Mouse (Mus musculus): Measurements from ENCODE around the gene Hs3st2. TPM values are rescaled to one million over a fixed set of nuclear protein-coding genes. Genes with fewer than 3 reads are reported as not detected.

Hs3st2 gene
- polyA plus RNA-seq, 1 experiment = not detected

DNA sequence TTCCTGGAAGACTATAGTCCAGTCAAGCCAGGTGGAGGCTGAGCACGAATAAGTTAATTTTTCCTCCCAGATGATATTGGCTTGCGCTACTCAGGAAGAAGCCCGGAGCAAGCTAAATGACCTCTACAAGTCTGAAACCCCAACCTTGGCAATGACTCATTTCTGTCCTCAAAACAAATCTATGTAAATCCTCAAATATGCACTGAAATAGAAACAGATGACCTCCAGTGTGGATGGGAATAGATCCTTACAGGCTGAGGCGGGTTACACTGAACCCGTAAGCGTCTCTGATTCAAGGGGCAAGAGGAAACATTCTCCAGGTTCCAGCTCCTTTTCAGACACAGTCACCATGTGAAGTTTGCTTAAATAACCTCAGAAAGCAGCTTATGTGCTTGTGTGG, 24.5 kb upstream of the Hs3st2 start:
- Histone ChIP-seq H3ac (ENCODE audit: control insufficient read depth, insufficient read length) (no peak overlapping the region), H3K4me2 (ENCODE audit: low read depth) (no peak overlapping the region), H3K36me3 (ENCODE audit: control insufficient read depth, insufficient read depth) (no peaks in the 10 kb centered on the region), H3K4me3 (no peak overlapping the region), H3K79me2 (ENCODE audit: control insufficient read depth, insufficient read depth) (no peaks in the 10 kb centered on the region), H3K27me3 (ENCODE audit: control insufficient read depth, insufficient read depth, insufficient read length) (no peaks in the 10 kb centered on the region)
- TF ChIP-seq REST (IDR thresholded peaks at IDR 0.05; ENCODE audit: insufficient read depth, insufficient read length) = no peak
- TF ChIP-seq CEBPB (IDR thresholded peaks at IDR 0.05; ENCODE audit: insufficient read depth, poor library complexity, severe bottlenecking) = no peak
- no peak for TF ChIP-seq SRF (IDR thresholded peaks at IDR 0.05; ENCODE audit: control insufficient read depth, insufficient read length, low read depth)
- no peak for TF ChIP-seq MYOD1 (IDR thresholded peaks at IDR 0.05; ENCODE audit: control insufficient read depth in 1 of 3, insufficient read length in 2 of 3, low read depth in 2 of 3)
- TF ChIP-seq TCF3 (IDR thresholded peaks at IDR 0.05; ENCODE audit: insufficient read length, low read depth) = no peak
- TF ChIP-seq TCF12 (IDR thresholded peaks at IDR 0.05; ENCODE audit: insufficient read depth, poor library complexity, severe bottlenecking) = no peak

DNA sequence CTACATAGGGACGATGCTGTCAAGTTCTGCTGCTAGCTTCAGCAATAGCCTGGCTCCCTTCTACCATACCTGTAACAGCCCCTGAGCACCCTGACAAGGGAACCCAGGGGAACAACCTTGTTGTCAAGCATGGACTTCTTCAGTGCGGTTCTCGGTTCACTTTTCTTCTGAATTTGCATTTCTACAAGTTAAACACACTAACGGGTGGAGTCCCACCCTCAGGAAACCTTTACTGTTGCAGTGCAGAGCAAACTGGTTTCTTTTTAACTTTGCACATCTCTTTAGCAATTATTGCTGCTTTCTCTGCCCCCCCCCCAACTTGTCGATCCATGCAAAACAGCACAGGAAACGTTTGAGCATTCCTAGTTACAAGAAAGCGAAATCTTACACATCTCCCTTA, 19.7 kb upstream of the Hs3st2 start:
- H3K27me3 ChIP-seq (ENCODE audit: control insufficient read depth, insufficient read depth, insufficient read length) = no peaks in the 10 kb centered on the region
- TF ChIP-seq CEBPB (IDR thresholded peaks at IDR 0.05; ENCODE audit: insufficient read depth, poor library complexity, severe bottlenecking) = no peak
- TF ChIP-seq REST (IDR thresholded peaks at IDR 0.05; ENCODE audit: insufficient read depth, insufficient read length) = no peak
- TF ChIP-seq POLR2A (IDR thresholded peaks at IDR 0.05; ENCODE audit: insufficient read length, low read depth) = no peak
- TF ChIP-seq TCF3 (IDR thresholded peaks at IDR 0.05; ENCODE audit: insufficient read length, low read depth) = no peak
- no peak for TF ChIP-seq E2F4 (IDR thresholded peaks at IDR 0.05; ENCODE audit: insufficient read depth)
- no peak for TF ChIP-seq TCF12 (IDR thresholded peaks at IDR 0.05; ENCODE audit: insufficient read depth, poor library complexity, severe bottlenecking)
- H3K4me3 ChIP-seq = no peak overlapping the region
- H3K79me2 ChIP-seq (ENCODE audit: control insufficient read depth, insufficient read depth) = no peaks in the 10 kb centered on the region
- no peak overlapping the region for H3K4me2 ChIP-seq (ENCODE audit: low read depth)
- no peaks in the 10 kb centered on the region for H3K36me3 ChIP-seq (ENCODE audit: control insufficient read depth, insufficient read depth)
- no peak overlapping the region for H3ac ChIP-seq (ENCODE audit: control insufficient read depth, insufficient read length)

DNA sequence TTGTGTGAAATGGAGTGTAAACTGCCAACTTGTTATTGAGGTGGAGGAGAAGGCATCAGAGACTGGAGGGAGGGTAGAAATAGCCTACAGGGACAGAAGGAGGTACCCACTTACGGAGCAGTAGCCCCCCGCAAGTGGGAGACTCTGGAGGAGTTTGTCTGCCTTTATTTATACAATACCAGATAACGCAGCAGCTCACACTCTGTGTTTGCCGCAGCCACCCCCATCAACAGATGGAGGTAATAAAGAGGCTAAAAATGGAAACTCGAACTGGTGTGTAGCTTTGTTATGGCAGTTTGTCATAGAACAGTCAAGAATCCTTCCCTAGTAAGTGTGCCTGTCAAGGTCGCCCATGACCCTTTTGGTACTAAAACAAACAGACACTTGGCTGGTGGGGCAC, 16.2 kb upstream of the Hs3st2 start:
- Histone ChIP-seq H3ac (ENCODE audit: control insufficient read depth, insufficient read length) (no peak overlapping the region), H3K4me2 (ENCODE audit: low read depth) (no peak overlapping the region), H3K36me3 (ENCODE audit: control insufficient read depth, insufficient read depth) (no peaks in the 10 kb centered on the region), H3K79me2 (ENCODE audit: control insufficient read depth, insufficient read depth) (no peaks in the 10 kb centered on the region), H3K27me3 (ENCODE audit: control insufficient read depth, insufficient read depth, insufficient read length) (no peaks in the 10 kb centered on the region), H3K4me3 (no peak overlapping the region)
- TF ChIP-seq TCF12 (IDR thresholded peaks at IDR 0.05; ENCODE audit: insufficient read depth, poor library complexity, severe bottlenecking) (no peak), POLR2AphosphoS2 (IDR thresholded peaks at IDR 0.05; ENCODE audit: insufficient read length, low read depth) (no peak), MYOG (IDR thresholded peaks at IDR 0.05; ENCODE audit: control insufficient read depth in 1 of 3, insufficient read depth in 1 of 3, insufficient read length in 2 of 3, low read depth in 2 of 3) (no peak), E2F4 (IDR thresholded peaks at IDR 0.05; ENCODE audit: insufficient read depth) (no peak), TCF3 (IDR thresholded peaks at IDR 0.05; ENCODE audit: insufficient read length, low read depth) (no peak), SRF (IDR thresholded peaks at IDR 0.05; ENCODE audit: control insufficient read depth, insufficient read length, low read depth) (no peak), POLR2A (IDR thresholded peaks at IDR 0.05; ENCODE audit: insufficient read length, low read depth) (no peak), USF1 (IDR thresholded peaks at IDR 0.05; ENCODE audit: low read depth) (no peak)

DNA sequence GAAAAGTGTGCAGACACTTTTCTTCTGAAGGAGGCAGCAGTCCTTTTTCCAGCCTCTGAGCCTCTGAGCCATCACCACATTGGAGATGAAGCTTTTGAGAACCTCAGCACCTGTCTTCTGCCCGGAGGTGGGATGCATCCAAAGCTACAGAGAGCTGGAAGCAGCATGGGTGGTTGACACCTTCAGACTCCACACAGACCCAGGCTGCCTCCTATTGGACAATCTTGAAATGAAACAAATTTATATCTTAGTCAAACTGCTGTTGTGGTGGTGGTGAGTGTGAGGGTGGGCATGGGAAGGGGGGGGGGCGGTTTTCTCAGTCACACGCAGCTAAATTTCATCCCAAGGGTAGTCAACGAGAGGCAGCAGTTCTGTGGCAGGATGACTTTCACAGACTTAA, 12.7 kb upstream of the Hs3st2 start:
- H3K4me3 ChIP-seq = no peak overlapping the region
- no peaks in the 10 kb centered on the region for H3K79me2 ChIP-seq (ENCODE audit: control insufficient read depth, insufficient read depth)
- H3K4me2 ChIP-seq (ENCODE audit: low read depth) = no peak overlapping the region
- no peak for TF ChIP-seq E2F4 (IDR thresholded peaks at IDR 0.05; ENCODE audit: insufficient read depth)
- TF ChIP-seq USF1 (IDR thresholded peaks at IDR 0.05; ENCODE audit: low read depth) = no peak
- TF ChIP-seq SRF (IDR thresholded peaks at IDR 0.05; ENCODE audit: control insufficient read depth, insufficient read length, low read depth) = no peak
- TF ChIP-seq TCF12 (IDR thresholded peaks at IDR 0.05; ENCODE audit: insufficient read depth, poor library complexity, severe bottlenecking) = no peak
- no peak for TF ChIP-seq POLR2AphosphoS2 (IDR thresholded peaks at IDR 0.05; ENCODE audit: insufficient read length, low read depth)
- TF ChIP-seq MAX (IDR thresholded peaks at IDR 0.05; ENCODE audit: low read depth) = no peak
- TF ChIP-seq REST (IDR thresholded peaks at IDR 0.05; ENCODE audit: insufficient read depth, insufficient read length) = no peak
- TF ChIP-seq MYOD1 (IDR thresholded peaks at IDR 0.05; ENCODE audit: control insufficient read depth in 1 of 3, insufficient read length in 2 of 3, low read depth in 2 of 3) = no peak
- no peak for TF ChIP-seq CEBPB (IDR thresholded peaks at IDR 0.05; ENCODE audit: insufficient read depth, poor library complexity, severe bottlenecking)
- no peak for TF ChIP-seq TCF3 (IDR thresholded peaks at IDR 0.05; ENCODE audit: insufficient read length, low read depth)
- no peaks in the 10 kb centered on the region for H3K36me3 ChIP-seq (ENCODE audit: control insufficient read depth, insufficient read depth)
- H3K27me3 ChIP-seq (ENCODE audit: control insufficient read depth, insufficient read depth, insufficient read length) = no peaks in the 10 kb centered on the region
- H3ac ChIP-seq (ENCODE audit: control insufficient read depth, insufficient read length) = no peak overlapping the region

DNA sequence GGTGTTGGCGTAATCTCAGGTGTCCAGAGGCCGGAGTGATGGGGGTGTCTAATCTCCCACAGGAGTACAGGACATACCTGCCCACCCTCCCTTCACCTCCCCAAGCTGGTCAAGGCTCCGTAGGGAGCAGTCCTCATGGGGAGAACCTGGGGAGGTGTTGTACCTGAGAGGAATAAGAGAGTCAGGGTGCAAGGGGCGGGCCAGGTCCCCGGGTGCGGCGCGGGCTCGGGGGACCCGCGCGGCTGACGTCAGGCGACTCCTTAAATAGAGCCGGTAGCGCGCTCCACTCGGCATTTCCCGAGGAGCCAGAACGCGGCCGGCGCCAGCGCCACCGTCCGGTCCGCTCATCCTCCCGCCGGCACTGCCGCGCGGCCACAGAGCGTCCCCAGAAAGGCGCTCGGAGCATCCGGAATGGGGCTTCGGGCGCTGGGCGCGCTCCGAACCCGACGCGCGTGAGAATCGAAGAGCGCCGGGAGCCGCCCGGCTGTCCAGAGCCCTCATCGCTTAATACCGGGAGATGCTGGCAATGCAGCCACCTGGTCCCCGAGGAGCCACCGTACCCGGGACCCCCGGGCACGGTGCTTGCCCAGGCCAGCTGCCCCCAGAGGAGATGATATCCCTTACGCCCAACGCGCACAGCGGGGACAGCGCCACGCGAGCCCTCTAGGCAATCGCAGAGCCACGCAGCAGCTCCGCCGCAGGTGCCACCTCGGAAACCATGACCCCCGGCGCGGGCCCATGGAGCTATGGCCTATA, 503 bp downstream of the Hs3st2 start:
- Histone ChIP-seq H3K4me2 (ENCODE audit: low read depth) (no peak overlapping the region), H3K27me3 (ENCODE audit: control insufficient read depth, insufficient read depth, insufficient read length) (no peaks in the 10 kb centered on the region), H3ac (ENCODE audit: control insufficient read depth, insufficient read length) (no peak overlapping the region), H3K79me2 (ENCODE audit: control insufficient read depth, insufficient read depth) (no peaks in the 10 kb centered on the region), H3K36me3 (ENCODE audit: control insufficient read depth, insufficient read depth) (no peaks in the 10 kb centered on the region), H3K4me3 (no peak overlapping the region)
- no peak for TF ChIP-seq USF1 (IDR thresholded peaks at IDR 0.05; ENCODE audit: low read depth)
- TF ChIP-seq REST (IDR thresholded peaks at IDR 0.05; ENCODE audit: insufficient read depth, insufficient read length) = no peak
- no peak for TF ChIP-seq E2F4 (IDR thresholded peaks at IDR 0.05; ENCODE audit: insufficient read depth)
- no peak for TF ChIP-seq TCF3 (IDR thresholded peaks at IDR 0.05; ENCODE audit: insufficient read length, low read depth)

All from myocyte (in vitro differentiated cells).